Mouse (Mus musculus) E14TG2a.4 (cell line): ENCODE results near the gene Cdc6.

ENCODE experiments used
- CTCF ChIP-seq: conservative IDR thresholded peaks from 2 replicates; pipeline ENCODE4 v1.5.1; 2014; ENCODE audit warnings: low read length
- NANOG ChIP-seq: IDR thresholded peaks from 2 replicates; pipeline ENCODE4 v1.6.1; 2014; ENCODE audit warnings: borderline replicate concordance, low read length, mixed read lengths

- TF ChIP-seq CTCF, result no peak
- no peak for TF ChIP-seq NANOG
Observed at GRCm38 (mm10) chr11:98939953-98940641, 32.5 kb downstream of the Cdc6 start.
